Comparison of ENCODE assay signal across 9 mouse cellular contexts in the genomic region with DNA sequence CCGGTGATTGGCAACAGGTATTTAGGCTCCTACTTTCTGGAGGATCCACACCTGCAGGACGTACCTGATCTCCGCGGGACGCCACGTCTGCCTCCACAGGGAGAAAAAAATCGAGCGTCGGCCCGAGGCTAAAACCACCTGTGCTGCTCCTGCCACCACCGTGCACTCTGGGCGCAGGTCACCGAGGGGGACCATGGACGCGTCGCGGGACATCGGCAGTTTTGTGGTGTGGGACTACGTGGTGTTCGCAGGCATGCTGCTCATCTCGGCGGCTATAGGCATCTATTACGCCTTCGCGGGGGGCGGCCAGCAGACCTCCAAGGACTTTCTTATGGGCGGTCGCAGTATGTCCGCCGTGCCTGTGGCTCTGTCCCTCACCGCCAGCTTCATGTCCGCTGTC. TPM values are rescaled to one million over a fixed set of nuclear protein-coding genes. Genes with fewer than 3 reads are reported as not detected.
DNase-seq lines count a peak whose midpoint lies in the region; ATAC-seq and TF ChIP-seq lines count a peak whose summit lies in the region.
"Had no signal": no experiment of that assay in that cellular context is flagged by ENCODE, and none has a peak within 500 bp of the region (broad histone marks: within the 10 kb centered on the region; RNA-seq: fewer than 3 reads in every experiment).

No protein-coding gene starts in this region.

- no peaks in the 10 kb centered on the region for H3K27me3 ChIP-seq in kidney, adult 2 months (replicated peaks; ENCODE audit: control insufficient read depth, insufficient read depth, low read length)
- peaks cover 31% of the 10 kb centered on the region for H3K27me3 ChIP-seq in hindbrain, embryonic 12.5 days
- peaks cover 18% of the 10 kb centered on the region for H3K27me3 ChIP-seq in midbrain, embryonic 16.5 days (ENCODE audit: control insufficient read depth, insufficient read depth, low read depth, low read length)
- H3K27me3 ChIP-seq in cerebellum, adult 2 months (ENCODE audit: control insufficient read depth, insufficient read depth, low read length): no peaks in the 10 kb centered on the region; the same call in 1 of the 2 replicates

- ATAC-seq in hindbrain, embryonic 12.5 days (ENCODE audit: low FRiP score): no peak
- ATAC-seq in midbrain, embryonic 16.5 days: peak; percentile 45

- peak overlapping the region; percentile 65 for H3K27ac ChIP-seq in kidney, adult 2 months (ENCODE audit: insufficient read depth, low read depth, low read length)
- H3K27ac ChIP-seq in hindbrain, embryonic 12.5 days: no peak overlapping the region
- H3K27ac ChIP-seq in midbrain, embryonic 16.5 days (ENCODE audit: low read length): no peak overlapping the region
- H3K27ac ChIP-seq in cerebellum, adult 2 months (ENCODE audit: insufficient read depth, low read length): no peak overlapping the region
- H3K27ac ChIP-seq: liver, embryonic 14.5 days had no signal

- H3K4me1 ChIP-seq in kidney, adult 2 months (ENCODE audit: control insufficient read depth, insufficient read depth, low read length): no peaks in the 10 kb centered on the region; the same call in 1 of the 2 replicates
- H3K4me1 ChIP-seq in hindbrain, embryonic 12.5 days: peaks cover 10% of the 10 kb centered on the region
- H3K4me1 ChIP-seq in midbrain, embryonic 16.5 days (ENCODE audit: control insufficient read depth, insufficient read depth, low read length): peaks cover 5% of the 10 kb centered on the region; the same call in 1 of the 2 replicates
- H3K4me1 ChIP-seq in cerebellum, adult 2 months (ENCODE audit: control insufficient read depth, insufficient read depth, low read length): no peaks in the 10 kb centered on the region

- H3K4me2 ChIP-seq in hindbrain, embryonic 12.5 days (replicated peaks): peak overlapping the region; percentile 55
- H3K4me2 ChIP-seq in midbrain, embryonic 16.5 days (ENCODE audit: low read length): peak overlapping the region; percentile 94

- H3K36me3 ChIP-seq in kidney, adult 2 months (ENCODE audit: control insufficient read depth, insufficient read depth, low read length): no peaks in the 10 kb centered on the region
- no peaks in the 10 kb centered on the region for H3K36me3 ChIP-seq in hindbrain, embryonic 12.5 days
- H3K36me3 ChIP-seq in midbrain, embryonic 16.5 days (ENCODE audit: control insufficient read depth, insufficient read depth, low read length): no peaks in the 10 kb centered on the region

- no peak for TF ChIP-seq CTCF in kidney, adult 2 months (conservative IDR thresholded peaks at IDR 0.05; ENCODE audit: insufficient read depth, insufficient read length, low read depth, low read length)
- no peak for TF ChIP-seq CTCF in cerebellum, adult 2 months (IDR thresholded peaks at IDR 0.05; ENCODE audit: borderline replicate concordance, insufficient read depth, low read depth, low read length)

- TF ChIP-seq POLR2A in kidney, adult 2 months (IDR thresholded peaks at IDR 0.05; ENCODE audit: low read depth, low read length): no peak
- TF ChIP-seq POLR2A in cerebellum, adult 2 months (IDR thresholded peaks at IDR 0.05; ENCODE audit: borderline replicate concordance, insufficient read depth, low read length): no peak

- no peaks in the 10 kb centered on the region for H3K9me3 ChIP-seq in hindbrain, embryonic 12.5 days (replicated peaks)
- H3K9me3 ChIP-seq in midbrain, embryonic 16.5 days (replicated peaks; ENCODE audit: control insufficient read depth, low read length, poor library complexity, severe bottlenecking): no peaks in the 10 kb centered on the region

- H3K4me3 ChIP-seq in kidney, adult 2 months (ENCODE audit: insufficient read depth, low read depth, low read length): peak overlapping the region; percentile 63
- H3K4me3 ChIP-seq in hindbrain, embryonic 12.5 days: peak overlapping the region; percentile 32
- peak overlapping the region; percentile 55 for H3K4me3 ChIP-seq in midbrain, embryonic 16.5 days (ENCODE audit: low read depth, low read length)
- H3K4me3 ChIP-seq in cerebellum, adult 2 months (replicated peaks; ENCODE audit: insufficient read depth, low read depth, low read length): no peak overlapping the region

- DNase-seq in kidney, adult 2 months: no peak
- no peak for DNase-seq in kidney, postnatal 14 days
- peak; percentile 16 for DNase-seq in embryo, embryonic 11 days
- no peak for DNase-seq in cerebellum, postnatal 36 days
- no peak for DNase-seq in cerebellum, adult 2 months
- DNase-seq in lung, postnatal 36 days: no peak

- no peak overlapping the region; the same call in 1 of the 2 replicates for H3K9ac ChIP-seq in hindbrain, embryonic 12.5 days
- peak overlapping the region; percentile 22; the same call in 1 of the 2 replicates for H3K9ac ChIP-seq in midbrain, embryonic 16.5 days (ENCODE audit: low read depth, low read length)
- H3K9ac ChIP-seq: liver, embryonic 14.5 days had no signal

- WGBS in kidney, adult 2 months: 2% methylated on average over 32 of the region's 32 CpGs
- WGBS in hindbrain, embryonic 12.5 days: 2% methylated on average over 32 of the region's 32 CpGs
- 2% methylated on average over 32 of the region's 32 CpGs for WGBS in midbrain, embryonic 16.5 days
- 2% methylated on average over 32 of the region's 32 CpGs for WGBS in cerebellum, adult 2 months

RNA-seq across cellular contexts. Expression of gene Slc5a8, which starts 0.3 kb away (rescaled TPM):
- polyA plus RNA-seq in kidney, adult 2 months (2012; rRNA removed): 25.3 and 25.5 TPM in 2 replicates
- polyA plus RNA-seq in hindbrain, embryonic 12.5 days (2016; fragmentation: Nextera tagmentation; extraction: Ambion mirVana): 0.04 TPM in 2 replicates
- 0.15 and 0.20 TPM in 2 replicates for polyA plus RNA-seq in midbrain, embryonic 16.5 days (2015; fragmentation: Nextera tagmentation; extraction: Ambion mirVana)
- 0.10 and 0.18 TPM in 2 replicates for polyA plus RNA-seq in cerebellum, adult 2 months (2012; rRNA removed)

RNA-seq across cellular contexts. Expression of gene Utp20, which starts 59.5 kb away (rescaled TPM):
- polyA plus RNA-seq in kidney, adult 2 months (2012; rRNA removed): 10.9 and 14.2 TPM in 2 replicates
- 15.8 and 20.0 TPM in 2 replicates for polyA plus RNA-seq in hindbrain, embryonic 12.5 days (2016; fragmentation: Nextera tagmentation; extraction: Ambion mirVana)
- polyA plus RNA-seq in midbrain, embryonic 16.5 days (2015; fragmentation: Nextera tagmentation; extraction: Ambion mirVana): 8.0 and 10.9 TPM in 2 replicates
- 15.5 and 15.7 TPM in 2 replicates for polyA plus RNA-seq in cerebellum, adult 2 months (2012; rRNA removed)

Comparison
In these comparisons a context has a peak if more than half of its experiments do, and no peak if none do; other contexts are left out.
1. RNA of gene Slc5a8, which starts 0.3 kb away (polyA plus RNA-seq): 25.3 to 25.5 TPM in kidney, adult 2 months; 0.10 to 0.18 TPM in cerebellum, adult 2 months, 0.15 to 0.20 TPM in midbrain, embryonic 16.5 days and 0.04 TPM in hindbrain, embryonic 12.5 days; every median in the first group is over 10 times any median in the second.